Mouse (Mus musculus): ENCODE results near the gene Preb. TPM values are rescaled to one million over a fixed set of nuclear protein-coding genes. Genes with fewer than 3 reads are reported as not detected.
A peak's percentile ranks its signal among the peaks of the same experiment; 100 is the strongest.

Preb gene
- total RNA-seq, 2 experiments from 2014 or later, result 76.7 to 86.2 TPM

GRCm38 (mm10) chr5:30926073-30926472, 34.1 kb downstream of the Preb start:
- no peak for DNase-seq
- intact Hi-C loops (cut with DNase I), result no loop called here

DNA sequence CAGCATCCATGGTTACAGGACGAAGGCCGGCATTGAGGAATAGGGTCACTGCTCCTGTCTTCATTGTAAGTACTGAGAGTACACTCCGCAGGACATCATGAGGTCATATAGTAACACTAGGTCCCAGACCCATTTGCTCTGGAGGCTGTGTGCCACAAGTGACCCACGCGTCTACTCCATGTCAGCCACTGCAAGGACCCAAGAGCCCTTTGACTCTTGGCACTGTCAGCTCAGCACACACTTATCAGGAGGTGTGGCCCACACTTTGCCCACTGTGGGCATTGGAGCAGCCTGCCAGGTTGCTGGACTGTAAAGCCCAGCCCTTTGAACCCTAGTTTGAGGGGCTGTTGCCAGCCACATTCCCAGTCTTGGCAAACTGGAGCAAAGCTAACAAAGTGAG, 34.9 kb downstream of the Preb start:
- intact Hi-C loops (cut with DNase I), result no loop called here
- DNase-seq, result no peak

- no peak for DNase-seq
- intact Hi-C loops (cut with DNase I), result no loop called here
Observed at GRCm38 (mm10) chr5:30924614-30925013, 35.5 kb downstream of the Preb start.

DNA sequence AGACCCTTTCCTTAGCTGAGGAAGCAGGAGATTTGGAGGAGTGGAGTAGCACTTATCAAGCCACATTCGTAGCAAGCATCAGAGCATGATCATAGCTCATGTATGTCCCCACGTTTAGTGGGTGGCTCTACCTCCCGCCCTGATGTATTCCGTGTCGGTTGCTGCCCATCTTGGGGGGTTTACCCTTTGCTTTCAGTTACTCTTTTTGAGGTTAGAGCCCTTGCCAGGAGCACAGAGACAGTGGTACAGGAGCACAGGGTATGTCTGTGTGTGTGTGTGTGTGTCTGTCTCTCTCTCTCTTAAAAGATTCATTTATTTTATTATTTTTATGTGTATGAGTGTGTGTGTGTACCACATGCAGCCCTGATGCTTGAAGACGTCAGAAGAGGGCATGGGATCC, 37.0 kb downstream of the Preb start:
- intact Hi-C loops (cut with DNase I), result no loop called here
- DNase-seq, result no peak

GRCm38 (mm10) chr5:30922581-30923041, 37.5 kb downstream of the Preb start:
- DNase-seq, result no peak
- intact Hi-C loops (cut with DNase I), result no loop called here

DNA sequence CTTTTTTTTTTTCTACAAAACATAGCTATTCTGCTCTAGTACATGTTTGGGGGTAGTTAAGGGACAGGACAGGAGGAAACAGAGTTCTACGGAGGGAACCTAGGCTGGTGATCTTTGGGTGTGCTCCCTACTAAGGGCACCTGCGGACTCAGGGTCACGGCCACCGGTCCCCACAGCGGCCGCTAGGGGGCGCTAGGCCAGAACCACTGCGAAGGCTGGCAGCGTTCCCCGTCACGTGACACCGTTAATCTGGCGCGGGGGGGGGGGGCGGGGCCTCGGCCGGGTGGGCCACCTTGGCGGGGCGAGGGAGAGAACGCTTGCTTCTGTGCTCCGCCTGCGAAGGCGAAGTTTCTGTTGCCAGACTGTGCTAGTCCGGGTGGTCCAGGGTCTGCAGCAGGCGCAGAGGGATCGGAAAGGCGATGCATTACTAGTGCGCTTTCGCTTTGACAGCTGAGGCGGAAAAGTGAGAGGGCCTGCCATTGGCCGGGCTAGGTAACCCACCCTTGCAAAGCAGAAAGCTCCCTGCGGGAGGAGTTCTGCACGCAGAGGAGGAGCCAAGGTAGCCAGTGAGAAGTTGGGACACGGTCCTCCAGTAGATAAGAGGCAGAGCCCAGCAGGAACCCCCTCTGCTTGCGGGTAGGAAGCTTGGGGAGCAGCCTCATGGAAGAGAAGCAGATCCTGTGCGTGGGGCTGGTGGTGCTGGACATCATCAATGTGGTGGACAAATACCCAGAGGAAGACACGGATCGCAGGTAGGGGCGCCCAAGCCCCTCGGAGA, 38.7 kb downstream of the Preb start, which contains the start of gene Khk:
TSS of gene Khk (plus strand) at position 176 of the 778 bp plus-strand sequence.
- intact Hi-C loops (cut with DNase I), result no loop called here
- peak; percentile 89 to 91 for DNase-seq

DNA sequence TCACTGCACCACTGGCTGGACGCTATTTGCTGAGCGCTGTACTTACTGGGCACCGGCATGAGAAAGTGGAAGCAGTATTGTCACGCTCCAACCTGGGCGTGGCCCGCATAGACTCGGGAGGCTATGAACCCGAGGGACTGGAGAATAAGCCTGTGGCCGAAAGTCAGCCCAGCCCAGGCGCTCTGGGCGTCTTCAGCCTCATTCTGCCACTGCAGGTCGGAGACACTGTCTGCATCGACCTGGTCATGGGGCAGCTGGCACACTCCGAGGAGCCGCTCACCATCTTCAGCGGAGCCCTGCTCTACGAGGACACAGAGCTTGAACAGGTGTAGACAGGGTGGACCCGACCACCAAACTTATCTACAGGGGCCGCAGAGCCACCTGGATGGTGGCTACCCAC, 39.5 kb downstream of the Preb start:
- DNase-seq, result no peak
- intact Hi-C loops (cut with DNase I), result no loop called here

DNA sequence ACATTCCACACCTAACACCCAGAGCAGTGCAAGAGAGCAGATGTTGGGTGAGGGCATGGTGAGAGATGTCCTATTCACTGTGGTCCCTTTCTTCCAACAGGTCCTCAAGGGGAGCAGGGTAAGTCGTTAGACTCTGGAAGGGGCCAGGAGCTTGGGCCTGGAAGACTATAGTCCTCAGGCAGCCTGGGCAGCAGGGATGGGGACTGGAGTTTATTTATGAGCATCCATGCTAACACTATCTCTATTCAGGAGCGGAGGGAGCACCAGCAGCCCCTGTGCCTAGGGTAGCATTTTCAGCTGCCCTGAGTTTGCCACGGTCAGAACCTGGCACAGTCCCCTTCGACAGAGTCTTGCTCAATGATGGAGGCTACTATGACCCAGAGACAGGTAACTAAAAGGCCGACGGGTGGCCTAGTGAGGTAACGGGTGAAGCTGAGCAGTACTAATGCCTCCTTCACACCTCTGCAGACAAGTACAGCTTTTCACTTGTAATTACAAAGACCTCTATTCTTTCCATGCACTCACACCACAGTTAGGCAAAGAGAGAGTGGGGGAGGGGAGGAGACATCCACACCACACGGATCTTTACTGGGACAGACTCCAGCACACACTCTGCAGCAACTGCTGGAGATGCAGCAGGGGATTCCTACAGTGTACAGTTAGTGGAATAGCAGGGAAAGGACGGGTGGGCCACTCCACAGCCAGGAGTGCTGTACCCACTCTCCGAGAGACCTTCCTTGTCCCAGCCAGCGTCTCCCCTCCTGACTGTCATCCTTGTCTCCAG, 40.1 kb downstream of the Preb start:
- DNase-seq, result no peak
- intact Hi-C loops (cut with DNase I), result no loop called here

DNA sequence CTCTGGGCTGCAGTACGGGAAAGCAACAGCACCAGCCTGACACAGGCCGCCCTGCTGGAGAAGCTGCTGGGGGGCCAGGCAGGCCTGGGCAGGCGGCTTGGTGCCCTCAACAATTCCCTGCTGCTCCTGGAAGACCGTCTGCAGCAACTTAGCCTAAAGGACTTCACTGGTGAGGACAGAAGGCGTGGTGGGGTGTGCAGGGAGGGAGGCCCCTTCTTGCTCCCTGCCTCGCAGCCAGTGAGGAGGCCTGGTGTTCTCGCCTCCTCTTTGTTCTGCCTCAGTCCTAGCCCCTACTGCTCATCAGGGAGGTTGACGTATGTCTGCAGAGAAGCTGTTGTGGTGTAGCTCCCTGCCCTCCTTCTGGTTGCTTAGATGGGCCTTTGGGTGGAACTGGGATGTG, 41.5 kb downstream of the Preb start:
- intact Hi-C loops (cut with DNase I), result no loop called here
- DNase-seq, result no peak

GRCm38 (mm10) chr5:30917891-30918670, 42.1 kb downstream of the Preb start:
- no peak for DNase-seq
- intact Hi-C loops (cut with DNase I), result no loop called here

DNA sequence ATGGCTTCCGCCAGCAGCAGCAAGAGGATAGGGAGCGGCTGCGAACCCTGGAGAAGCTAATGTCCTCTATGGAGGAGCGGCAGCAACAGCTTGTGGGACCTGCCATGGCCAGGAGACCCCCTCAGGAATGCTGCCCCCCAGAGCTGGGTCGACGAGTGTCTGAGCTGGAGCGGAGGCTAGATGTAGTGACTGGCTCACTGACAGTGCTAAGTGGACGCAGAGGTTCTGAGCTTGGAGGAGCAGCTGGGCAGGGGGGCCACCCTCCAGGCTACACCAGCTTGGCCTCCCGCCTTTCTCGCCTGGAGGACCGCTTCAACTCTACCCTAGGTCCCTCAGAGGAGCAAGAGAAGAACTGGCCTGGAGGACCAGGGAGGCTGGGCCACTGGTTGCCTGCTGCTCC, 42.8 kb downstream of the Preb start:
- intact Hi-C loops (cut with DNase I), result no loop called here
- no peak for DNase-seq

GRCm38 (mm10) chr5:30916841-30917240, 43.3 kb downstream of the Preb start:
- intact Hi-C loops (cut with DNase I), result no loop called here
- no peak for DNase-seq

DNA sequence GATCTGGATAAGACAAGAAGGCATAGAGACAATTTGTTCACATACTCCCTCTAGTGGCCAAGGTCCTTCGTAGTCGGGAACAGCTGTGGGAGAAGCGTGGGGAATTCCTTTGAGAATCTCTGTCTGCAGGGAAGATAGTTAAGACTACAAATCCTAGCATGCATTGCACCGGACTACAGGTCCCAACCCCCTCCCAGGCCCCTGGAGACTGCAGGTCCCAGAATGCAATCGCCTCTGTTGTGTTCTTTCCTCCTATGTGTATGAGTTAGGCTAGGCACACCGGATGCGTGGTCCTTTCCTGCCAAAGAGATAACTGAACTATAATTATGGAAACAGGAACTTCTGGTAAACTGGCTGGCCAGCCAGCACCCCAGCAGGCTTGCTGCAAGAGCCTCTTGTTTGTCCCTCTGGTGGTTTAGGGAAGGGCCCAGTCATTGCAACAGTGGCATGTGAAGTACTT, 44.2 kb downstream of the Preb start:
- DNase-seq, result peak; percentile 75 to 86
- intact Hi-C loops (cut with DNase I), result loop anchor here (2.0 kb wide), 1 partner anchor 109 kb away; no protein-coding TSS in a partner anchor

- intact Hi-C loops (cut with DNase I), result loop anchor here (2.0 kb wide), 1 partner anchor 109 kb away; no protein-coding TSS in a partner anchor
- no peak for DNase-seq
Observed at GRCm38 (mm10) chr5:30915456-30915855, 44.7 kb downstream of the Preb start.

GRCm38 (mm10) chr5:30914849-30915248, 45.3 kb downstream of the Preb start:
- DNase-seq, result no peak
- intact Hi-C loops (cut with DNase I), result loop anchor here (2.0 kb wide), 1 partner anchor 108 kb away; no protein-coding TSS in a partner anchor

- intact Hi-C loops (cut with DNase I), result loop anchor here (2.0 kb wide), 1 partner anchor 107 kb away; no protein-coding TSS in a partner anchor
- DNase-seq, result no peak
Observed at GRCm38 (mm10) chr5:30914101-30914635, 46.0 kb downstream of the Preb start.

GRCm38 (mm10) chr5:30913060-30913841, 46.9 kb downstream of the Preb start, which contains the start of gene Emilin1:
Emilin1 (plus strand) TSS chr5:30913402.
- intact Hi-C loops (cut with DNase I), result no loop called here
- peak; percentile 62 to 70 for DNase-seq

DNA sequence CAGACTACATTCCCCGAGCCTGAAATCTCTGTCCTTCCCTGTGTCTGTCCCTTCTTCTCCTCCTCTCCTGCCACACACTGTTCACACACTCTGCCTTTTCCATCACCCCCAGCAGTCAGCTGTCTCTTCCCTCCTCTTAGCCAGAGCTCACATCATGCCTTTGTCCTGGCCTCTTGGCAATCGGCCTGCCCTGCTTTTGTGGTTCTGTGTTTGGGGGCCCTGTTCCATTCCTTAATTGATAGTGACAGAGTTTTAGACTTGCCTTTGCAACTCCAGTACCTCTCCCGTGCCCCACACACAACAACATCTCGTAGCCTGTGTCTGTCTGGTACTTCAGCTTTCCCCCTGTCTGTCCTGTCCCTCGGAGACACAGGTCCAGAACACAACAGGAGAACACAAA, 48.0 kb downstream of the Preb start:
- intact Hi-C loops (cut with DNase I), result no loop called here

GRCm38 (mm10) chr5:30910481-30910880, 49.7 kb downstream of the Preb start:
- intact Hi-C loops (cut with DNase I), result no loop called here
- DNase-seq, result no peak

More for the DNA sequence above, 48.0 kb downstream of the Preb start:
- DNase-seq, result no peak

Data from gastrocnemius, postnatal 36 days (tissue).